Mouse (Mus musculus) liver, embryonic 14.5 days (tissue): Measurements from ENCODE around the gene Serpine2. TPM values are rescaled to one million over a fixed set of nuclear protein-coding genes. Genes with fewer than 3 reads are reported as not detected.

Experiments used
- ATAC-seq: fragments of 200-750 bp; cut with Nextera tagmentation; 2 replicates; pipeline ENCODE4 v1.8.0; 2017; ENCODE audit warnings: moderate number of reproducible peaks, mild to moderate bottlenecking, moderate library complexity; ENCODE audit not compliant: insufficient read depth
- DNase-seq, 3 experiments: peaks; one replicate each; pipeline ENCODE4 v3.0.0-alpha.2; 2012 to 2013; ENCODE audit warnings: low read depth in 3 of 3, low spot score in 3 of 3
- H3K27ac ChIP-seq: fragments of 300-500 bp; sonication (generic); 2 replicates; pipeline ENCODE4 v1.5.1; 2014; ENCODE audit warnings: moderate library complexity, mild to moderate bottlenecking, control low read depth, inconsistent platforms
- H3K27me3 ChIP-seq: fragments of 300-500 bp; sonication (generic); 2 replicates; pipeline ENCODE4 v1.6.1; 2014; ENCODE audit warnings: mild to moderate bottlenecking, low read length, moderate library complexity; ENCODE audit not compliant: control insufficient read depth, insufficient read depth
- H3K36me3 ChIP-seq: fragments of 300-500 bp; sonication (generic); replicated peaks from 2 replicates; pipeline ENCODE4 v1.6.1; 2014; ENCODE audit warnings: low read depth; ENCODE audit not compliant: control insufficient read depth, insufficient read depth
- H3K4me1 ChIP-seq, 2 experiments: fragments of 200-500 bp in 1 of 2; fragments of 300-500 bp in 1 of 2; sonication (generic) in 1 of 2; replicated peaks; 2 replicates each; pipeline ENCODE4 v1.6.1; 2012 to 2014; ENCODE audit warnings: antibody characterized with exemption in 1 of 2, inconsistent platforms in 1 of 2, low read length in 1 of 2; ENCODE audit not compliant: control insufficient read depth in 2 of 2, insufficient read depth in 2 of 2
- H3K4me2 ChIP-seq: fragments of 300-500 bp; sonication (generic); 2 replicates; pipeline ENCODE4 v1.6.1; 2014; ENCODE audit warnings: low read depth, mild to moderate bottlenecking, control low read depth, moderate library complexity
- H3K4me3 ChIP-seq, 2 experiments: fragments of 200-500 bp in 1 of 2; fragments of 300-500 bp in 1 of 2; sonication (generic) in 1 of 2; 2 replicates each; pipeline ENCODE4 v1.5.1; 2012 to 2014; ENCODE audit warnings: low read depth in 2 of 2, low read length in 2 of 2, mild to moderate bottlenecking in 2 of 2, control low read depth in 1 of 2, inconsistent platforms in 1 of 2, moderate library complexity in 1 of 2; ENCODE audit not compliant: insufficient read depth in 1 of 2
- H3K9ac ChIP-seq: fragments of 300-500 bp; sonication (generic); replicated peaks from 2 replicates; pipeline ENCODE4 v1.6.1; 2014; ENCODE audit warnings: mild to moderate bottlenecking, control low read depth, moderate library complexity
- H3K9me3 ChIP-seq: fragments of 300-500 bp; sonication (generic); 2 replicates; pipeline ENCODE4 v1.6.1; 2016; ENCODE audit warnings: low read length, mixed read lengths; ENCODE audit not compliant: control insufficient read depth
- CTCF ChIP-seq: IDR thresholded peaks from 2 replicates; pipeline ENCODE4 v1.5.1; 2016; ENCODE audit warnings: antibody characterized with exemption, low read depth, control low read depth
- EP300 ChIP-seq: IDR thresholded peaks from 2 replicates; pipeline ENCODE4 v1.6.1; 2016; ENCODE audit warnings: antibody characterized with exemption, low read depth
- WGBS: fragments of 180-500 bp; shearing (Covaris S2); extraction: QIAGEN DNeasy Blood & Tissue Kit; methylation state at CpG from one replicate; pipeline ENCODE4 v1.1.7; 2014; ENCODE audit not compliant: insufficient replicate concordance; 5-methylcytosine and 5-hydroxymethylcytosine counted together
- polyA plus RNA-seq, 2 experiments: library from polyadenylated mRNA; depleted of rRNA in 1 of 2; stranded (reverse) in 1 of 2; unstranded in 1 of 2; fragments of >200 nt; fragmentation: Nextera tagmentation in 1 of 2; extraction: Ambion mirVana in 1 of 2; gene quantifications; 2 replicates each; pipeline versions ENCODE4 v1.2.1 to v1.2.3; 2012 to 2014

Serpine2 gene
- polyA plus RNA-seq, 2 experiments = 2.9 to 5.9 TPM

- Histone ChIP-seq H3K4me1 (peaks cover 0 to 2% of the 10 kb centered on the region in 2 experiments; a peak in 1 of 4 replicates), H3K9me3 (no peaks in the 10 kb centered on the region), H3K4me3 (peak overlapping the region; percentile 28 to 47), H3K9ac (no peak overlapping the region), H3K4me2 (peak overlapping the region; percentile 55), H3K36me3 (no peaks in the 10 kb centered on the region), H3K27me3 (peaks cover 27% of the 10 kb centered on the region), H3K27ac (no peak overlapping the region)
- whole genome bisulfite sequencing = 4% methylated on average over 32 of the region's 32 CpGs
- TF ChIP-seq EP300 (no peak), CTCF (no peak)
- no peak for DNase-seq
- ATAC-seq = no peak
These were observed 3.1 kb downstream of the Serpine2 start for GRCm38 (mm10) chr1:79857681-79858388.

GRCm38 (mm10) chr1:79856756-79857155, 4.2 kb downstream of the Serpine2 start:
- no peak for DNase-seq
- no peak for ATAC-seq
- Histone ChIP-seq H3K4me3 (no peak overlapping the region), H3K27ac (no peak overlapping the region), H3K4me1 (peaks cover 0 to 2% of the 10 kb centered on the region in 2 experiments; a peak in 1 of 4 replicates), H3K27me3 (peaks cover 27% of the 10 kb centered on the region), H3K36me3 (no peaks in the 10 kb centered on the region), H3K4me2 (no peak overlapping the region), H3K9me3 (no peaks in the 10 kb centered on the region), H3K9ac (no peak overlapping the region)
- TF ChIP-seq EP300 (no peak), CTCF (no peak)
- 30% methylated on average over 4 of the region's 4 CpGs for WGBS

GRCm38 (mm10) chr1:79853527-79853926, 7.5 kb downstream of the Serpine2 start:
- Histone ChIP-seq H3K27ac (no peak overlapping the region), H3K9me3 (no peaks in the 10 kb centered on the region), H3K4me1 (peaks cover 0 to 6% of the 10 kb centered on the region in 2 experiments; a peak in 2 of 4 replicates), H3K4me2 (no peak overlapping the region), H3K27me3 (peaks cover 17% of the 10 kb centered on the region), H3K4me3 (no peak overlapping the region), H3K36me3 (no peaks in the 10 kb centered on the region), H3K9ac (no peak overlapping the region)
- no peak for DNase-seq
- no peak for ATAC-seq
- WGBS = 43% methylated on average over 3 of the region's 3 CpGs
- TF ChIP-seq EP300 (no peak), CTCF (no peak)

- Histone ChIP-seq H3K36me3 (no peaks in the 10 kb centered on the region), H3K9me3 (no peaks in the 10 kb centered on the region), H3K4me1 (peaks cover 0 to 10% of the 10 kb centered on the region in 2 experiments; a peak in 2 of 4 replicates), H3K9ac (no peak overlapping the region), H3K27me3 (no peaks in the 10 kb centered on the region), H3K27ac (no peak overlapping the region), H3K4me2 (no peak overlapping the region), H3K4me3 (no peak overlapping the region)
- DNase-seq (no peak), ATAC-seq (no peak)
- whole genome bisulfite sequencing = 62% methylated on average over 10 of the region's 10 CpGs
- TF ChIP-seq CTCF (no peak), EP300 (no peak)
These were observed 10.6 kb downstream of the Serpine2 start for GRCm38 (mm10) chr1:79850341-79850740.

- DNase-seq (peak in 1 of 3 experiments; percentile 1), ATAC-seq (no peak)
- no peak for TF ChIP-seq EP300
- TF ChIP-seq CTCF = no peak
- Histone ChIP-seq H3K36me3 (no peaks in the 10 kb centered on the region), H3K9me3 (no peaks in the 10 kb centered on the region), H3K4me3 (no peak overlapping the region), H3K4me2 (no peak overlapping the region), H3K27ac (no peak overlapping the region), H3K9ac (no peak overlapping the region), H3K4me1 (peaks cover 0 to 10% of the 10 kb centered on the region in 2 experiments; a peak in 2 of 4 replicates), H3K27me3 (no peaks in the 10 kb centered on the region)
- 37% methylated on average over 3 of the region's 3 CpGs for WGBS
These were observed 12.3 kb downstream of the Serpine2 start for GRCm38 (mm10) chr1:79848663-79849062.
